Mouse (Mus musculus) heart, embryonic 14.5 days (tissue): ENCODE measurements around the gene Bptf. TPM values are rescaled to one million over a fixed set of nuclear protein-coding genes. Genes with fewer than 3 reads are reported as not detected.
"Not testable (repeated sequence)": the region's sequence is repeated elsewhere in the genome, so short reads cannot be mapped to it uniquely, and the experiment has no call there.

ENCODE experiments used
- ATAC-seq: fragments of 200-750 bp; cut with Nextera tagmentation; 2 replicates; pipeline ENCODE4 v1.8.0; 2017; ENCODE audit warnings: low read depth, moderate TSS enrichment; ENCODE audit not compliant: insufficient number of reproducible peaks, insufficient read depth, low FRiP score
- H3K27ac ChIP-seq, 2 experiments: fragments of 200-500 bp in 1 of 2; fragments of 300-500 bp in 1 of 2; sonication (generic) in 1 of 2; replicated peaks in 1 of 2; 2 replicates each; pipeline ENCODE4 v1.5.1; 2012 to 2014; ENCODE audit warnings: low read depth in 2 of 2, low read length in 2 of 2, control low read depth in 1 of 2, mild to moderate bottlenecking in 1 of 2, mixed read lengths in 1 of 2; ENCODE audit not compliant: control insufficient read depth in 1 of 2, insufficient read depth in 1 of 2
- H3K27me3 ChIP-seq: fragments of 300-500 bp; sonication (generic); 2 replicates; pipeline ENCODE4 v1.6.1; 2014; ENCODE audit warnings: mild to moderate bottlenecking, low read length, control low read depth; ENCODE audit not compliant: control insufficient read depth, insufficient read depth
- H3K36me3 ChIP-seq: fragments of 300-500 bp; sonication (generic); 2 replicates; pipeline ENCODE4 v1.6.1; 2014; ENCODE audit warnings: mild to moderate bottlenecking, control low read depth, low read length, mixed read lengths; ENCODE audit not compliant: control insufficient read depth, insufficient read depth
- H3K4me1 ChIP-seq, 2 experiments: fragments of 200-500 bp in 1 of 2; fragments of 300-500 bp in 1 of 2; sonication (generic) in 1 of 2; 2 replicates each; pipeline ENCODE4 v1.6.1; 2012 to 2014; ENCODE audit warnings: low read length in 2 of 2, control low read depth in 1 of 2, mixed read lengths in 1 of 2; ENCODE audit not compliant: control insufficient read depth in 2 of 2, insufficient read depth in 2 of 2
- H3K4me2 ChIP-seq: fragments of 300-500 bp; sonication (generic); 2 replicates; pipeline ENCODE4 v1.6.1; 2014; ENCODE audit warnings: mild to moderate bottlenecking, low read length
- H3K4me3 ChIP-seq, 2 experiments: fragments of 200-500 bp in 1 of 2; fragments of 300-500 bp in 1 of 2; sonication (generic) in 1 of 2; 2 replicates each; pipeline ENCODE4 v1.5.1; 2012 to 2014; ENCODE audit warnings: low read length in 2 of 2, mild to moderate bottlenecking in 2 of 2, control low read depth in 1 of 2, low read depth in 1 of 2, moderate library complexity in 1 of 2; ENCODE audit not compliant: control insufficient read depth in 1 of 2, insufficient read depth in 1 of 2
- H3K9ac ChIP-seq: fragments of 300-500 bp; sonication (generic); 2 replicates; pipeline ENCODE4 v1.6.1; 2014; ENCODE audit warnings: mild to moderate bottlenecking, low read length
- H3K9me3 ChIP-seq: fragments of 300-500 bp; sonication (generic); 2 replicates; pipeline ENCODE4 v1.6.1; 2016; ENCODE audit warnings: low read length, control low read depth; ENCODE audit not compliant: control insufficient read depth
- WGBS: fragments of 180-500 bp; shearing (Covaris S2); extraction: QIAGEN DNeasy Blood & Tissue Kit; methylation state at CpG from one replicate; pipeline ENCODE4 v1.1.7; 2014; 5-methylcytosine and 5-hydroxymethylcytosine counted together
- polyA plus RNA-seq: library from polyadenylated mRNA; unstranded; fragments of >200 nt; fragmentation: Nextera tagmentation; extraction: Ambion mirVana; gene quantifications from 2 replicates; pipeline ENCODE4 v1.2.1, GENCODE M21; 2014

Gene Bptf
- polyA plus RNA-seq, 1 experiment from 2014 or later, result 31.3 TPM

DNA sequence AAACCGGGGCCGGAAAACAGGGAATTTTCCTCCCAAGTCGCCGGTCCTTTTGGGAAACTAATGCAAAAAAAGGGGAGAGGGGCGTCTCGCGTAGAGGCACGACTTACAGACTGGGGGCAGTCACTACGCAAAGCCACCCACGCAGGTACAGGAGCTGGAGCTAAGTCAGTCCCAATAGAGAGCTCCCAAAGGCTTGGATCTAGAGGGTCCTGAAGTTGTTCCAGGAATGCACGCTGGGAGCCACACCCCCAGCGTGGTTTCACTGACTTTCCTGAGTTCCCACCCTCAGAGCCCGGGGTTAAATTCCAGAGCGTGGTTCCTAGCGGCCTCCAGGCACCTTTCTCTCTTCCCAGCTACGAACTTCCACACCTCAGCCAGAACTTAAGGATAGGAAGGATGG is 499 bp upstream of the Bptf start:
- Histone ChIP-seq H3K4me3 (peak overlapping the region; percentile 71 to 89), H3K4me2 (peak overlapping the region; percentile 94), H3K9me3 (no peaks in the 10 kb centered on the region), H3K4me1 (peaks cover 2 to 15% of the 10 kb centered on the region in 2 experiments; a peak in 3 of 4 replicates), H3K27me3 (no peaks in the 10 kb centered on the region), H3K36me3 (0 out of 2 replicates have a peak, but pooled peaks cover 2% of the 10 kb centered on the region), H3K27ac (peak overlapping the region; percentile 4 to 98; a peak in 1 of 4 replicates), H3K9ac (peak overlapping the region; percentile 97)
- peak; percentile 45 for ATAC-seq
- WGBS, result 1% methylated on average over 16 of the region's 16 CpGs

DNA sequence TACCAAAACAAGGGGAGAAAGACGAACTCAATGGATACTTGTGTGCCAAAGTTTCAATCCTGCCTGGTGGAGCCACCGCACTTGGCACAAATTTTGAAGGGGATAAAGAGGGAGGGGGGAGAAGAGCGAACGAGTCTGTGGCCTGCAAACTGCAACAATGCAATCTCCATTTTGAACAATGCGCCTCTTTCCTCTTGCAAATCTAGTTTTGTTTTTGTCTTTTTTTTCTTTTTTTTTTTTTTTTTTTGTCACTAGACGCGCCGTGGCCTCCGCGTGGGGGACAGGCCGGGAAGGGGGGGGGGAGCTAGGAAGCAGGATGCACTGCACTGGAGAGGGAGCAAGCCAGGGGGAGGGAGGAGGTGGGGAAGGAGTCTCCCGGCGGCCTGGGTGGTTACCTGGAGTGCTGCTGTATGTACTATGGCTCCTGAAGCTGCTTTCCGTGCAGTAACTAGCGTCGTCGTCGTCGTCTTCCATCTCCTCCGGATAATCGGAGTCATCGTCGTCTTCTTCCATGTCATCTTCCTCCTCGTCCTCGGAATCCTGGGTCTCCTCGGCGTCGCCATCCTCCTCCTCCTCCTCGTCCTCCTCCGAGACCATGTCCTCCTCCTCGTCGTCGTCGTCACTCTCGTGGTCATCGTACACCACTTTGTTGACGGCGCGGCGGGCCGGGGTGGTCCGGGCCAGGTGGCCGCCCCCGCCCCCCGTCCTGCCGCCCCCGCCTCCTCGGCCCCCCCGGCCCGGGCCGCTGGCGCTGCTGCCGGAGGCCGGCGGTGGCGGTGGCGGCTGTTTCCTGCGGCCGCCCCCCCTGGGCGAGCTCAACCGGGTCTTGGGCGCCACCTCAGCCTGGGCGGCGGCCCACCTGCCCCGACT is 813 bp downstream of the Bptf start:
- H3K9me3 ChIP-seq, result no peaks in the 10 kb centered on the region
- 0 out of 2 replicates have a peak, but pooled peaks cover 2% of the 10 kb centered on the region for H3K36me3 ChIP-seq
- peaks cover 2 to 15% of the 10 kb centered on the region in 2 experiments; a peak in 3 of 4 replicates for H3K4me1 ChIP-seq
- peak overlapping the region; percentile 95 to 98 for H3K27ac ChIP-seq
- peak overlapping the region; percentile 89 to 92 for H3K4me3 ChIP-seq
- under 1% methylated on average over 50 of the region's 65 CpGs for WGBS
- ATAC-seq, result peak; percentile 70
- peak overlapping the region; percentile 97 for H3K9ac ChIP-seq
- no peaks in the 10 kb centered on the region for H3K27me3 ChIP-seq
- H3K4me2 ChIP-seq, result peak overlapping the region; percentile 94

DNA sequence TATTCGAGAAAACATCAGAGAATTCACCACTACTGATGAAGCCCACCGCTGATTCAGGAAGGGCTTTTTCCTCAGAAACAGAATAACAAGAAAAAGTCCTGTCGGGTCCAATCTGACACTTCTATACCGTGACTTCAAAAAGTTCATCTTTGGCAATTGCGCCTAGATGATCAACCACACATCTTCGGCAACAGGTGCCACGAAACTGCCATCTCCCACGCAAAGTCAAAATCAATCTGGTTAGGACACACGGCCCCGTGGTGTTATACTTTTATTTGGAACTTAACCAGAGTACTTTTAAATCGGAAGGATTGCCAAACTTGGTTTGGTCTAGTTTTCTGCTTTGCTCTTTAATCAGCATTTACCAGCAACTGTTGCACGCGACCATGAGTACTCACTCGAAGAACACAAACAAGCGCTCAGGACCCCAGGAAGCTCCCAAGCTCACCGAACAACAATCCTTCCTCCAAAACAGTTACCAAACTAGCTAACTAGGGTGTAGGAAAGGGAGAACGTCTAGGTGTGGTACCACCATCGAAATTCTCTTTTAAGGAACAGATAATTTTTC is 1.6 kb downstream of the Bptf start:
- ATAC-seq, result no peak
- Histone ChIP-seq H3K36me3 (0 out of 2 replicates have a peak, but pooled peaks cover 2% of the 10 kb centered on the region), H3K4me1 (peaks cover 2 to 15% of the 10 kb centered on the region in 2 experiments; a peak in 3 of 4 replicates), H3K4me3 (peak overlapping the region; percentile 89 to 92), H3K4me2 (peak overlapping the region; percentile 94), H3K9me3 (no peaks in the 10 kb centered on the region), H3K27ac (peak overlapping the region in 1 of 2 experiments; percentile 98; a peak in 2 of 4 replicates), H3K9ac (peak overlapping the region; percentile 97), H3K27me3 (no peaks in the 10 kb centered on the region)
- 2% methylated on average over 18 of the region's 18 CpGs for WGBS

DNA sequence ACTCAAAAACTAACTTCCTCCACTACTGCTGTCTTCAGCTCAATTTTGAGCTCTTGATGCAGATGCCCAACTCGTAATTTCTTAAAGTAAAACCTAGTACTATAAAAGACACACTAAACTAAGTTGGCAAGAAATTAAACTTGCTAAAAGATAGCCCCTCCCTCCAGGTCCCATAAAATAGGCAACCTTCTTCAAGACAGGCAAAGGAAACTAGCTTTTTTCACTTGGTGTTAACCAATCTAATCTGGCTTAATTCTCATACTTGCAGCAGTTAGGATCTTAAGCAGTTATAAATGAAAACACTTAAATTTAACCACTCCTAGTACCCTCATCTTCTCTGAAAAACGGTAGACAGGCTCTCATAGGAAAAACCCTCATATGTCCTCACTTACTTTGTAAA is 2.3 kb downstream of the Bptf start:
- 0 out of 2 replicates have a peak, but pooled peaks cover 2% of the 10 kb centered on the region for H3K36me3 ChIP-seq
- ATAC-seq, result no peak
- H3K9me3 ChIP-seq, result no peaks in the 10 kb centered on the region
- H3K4me1 ChIP-seq, result peaks cover 5 to 20% of the 10 kb centered on the region in 2 experiments
- H3K27ac ChIP-seq, result no peak overlapping the region
- H3K4me2 ChIP-seq, result peak overlapping the region; percentile 94
- H3K9ac ChIP-seq, result peak overlapping the region; percentile 97
- peak overlapping the region in 1 of 2 experiments; percentile 89; a peak in 2 of 4 replicates for H3K4me3 ChIP-seq
- H3K27me3 ChIP-seq, result no peaks in the 10 kb centered on the region
- WGBS, result 27% methylated on average over 2 of the region's 2 CpGs

DNA sequence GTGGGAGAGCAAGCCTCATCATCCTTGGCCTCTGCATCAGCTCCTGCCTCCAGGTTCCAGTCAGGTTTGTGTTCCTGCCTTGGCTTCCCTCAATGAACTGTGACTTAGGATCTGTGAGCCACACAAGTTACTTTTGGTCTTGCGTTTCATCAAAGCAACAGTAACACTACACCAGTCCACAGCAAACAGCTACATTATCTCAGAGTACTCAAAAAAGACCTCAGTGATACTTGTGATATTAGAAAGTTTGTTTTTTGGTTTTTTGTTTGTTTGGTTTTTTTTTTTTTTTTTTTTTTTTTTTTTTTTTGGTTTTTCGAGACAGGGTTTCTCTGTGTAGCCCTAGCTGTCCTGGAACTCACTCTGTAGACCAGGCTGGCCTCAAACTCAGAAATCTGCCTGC is 5.2 kb downstream of the Bptf start:
- 96% methylated on average over 1 of the region's 2 CpGs for WGBS
- ATAC-seq, H3K27ac ChIP-seq: not testable (repeated sequence)

DNA sequence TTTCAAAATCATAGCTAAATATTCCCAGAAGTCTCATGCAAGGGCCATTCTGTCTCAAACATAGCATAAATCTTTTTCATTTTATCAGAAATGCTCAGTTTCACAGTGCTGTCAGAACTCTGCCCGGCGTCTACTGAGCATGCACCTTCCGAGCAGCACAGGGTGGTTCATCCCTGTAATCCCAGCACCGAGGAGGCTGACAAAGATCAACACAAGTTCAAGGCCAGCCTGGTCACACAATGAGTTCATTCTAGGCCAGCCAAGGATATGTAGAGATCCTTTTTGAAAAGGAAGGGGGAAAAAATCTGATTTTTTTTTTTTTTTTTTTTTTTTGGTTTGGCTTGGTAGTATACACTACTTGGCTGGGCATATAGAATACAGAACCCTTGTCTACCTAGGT is 6.9 kb downstream of the Bptf start:
- Histone ChIP-seq H3K36me3 (0 out of 2 replicates have a peak, but pooled peaks cover 2% of the 10 kb centered on the region), H3K27me3 (no peaks in the 10 kb centered on the region), H3K4me1 (peaks cover 8 to 28% of the 10 kb centered on the region in 2 experiments), H3K9me3 (no peaks in the 10 kb centered on the region), H3K4me2 (no peak overlapping the region), H3K9ac (no peak overlapping the region), H3K27ac (no peak overlapping the region), H3K4me3 (no peak overlapping the region)
- 78% methylated on average over 4 of the region's 4 CpGs for WGBS
- no peak for ATAC-seq

More for the DNA sequence above, 5.2 kb downstream of the Bptf start:
- not testable (repeated sequence) for H3K4me3 ChIP-seq, H3K9me3 ChIP-seq, H3K27me3 ChIP-seq, H3K4me2 ChIP-seq, H3K9ac ChIP-seq, H3K36me3 ChIP-seq
- H3K4me1 ChIP-seq, result peaks cover 8 to 28% of the 10 kb centered on the region in 2 experiments

DNA sequence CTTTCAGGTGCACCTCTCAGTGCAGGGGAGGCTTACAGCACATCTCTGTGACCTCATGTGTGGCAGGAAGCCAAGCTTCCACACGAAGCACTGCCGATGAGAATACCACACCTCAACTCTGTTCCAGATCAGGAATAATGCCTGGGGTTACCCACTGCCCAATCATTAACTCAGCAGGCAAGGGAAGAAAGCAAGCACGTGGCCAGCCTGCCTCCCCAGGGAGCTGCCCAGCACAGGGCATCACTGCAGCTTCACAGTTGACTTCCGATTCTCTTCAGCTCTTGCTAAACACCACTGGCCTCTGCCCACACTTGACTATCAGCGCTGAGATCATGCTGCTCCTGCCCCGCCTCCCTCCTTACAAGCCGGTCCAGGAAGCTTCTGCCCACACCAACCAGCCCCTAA is 7.6 kb downstream of the Bptf start:
- Histone ChIP-seq H3K9me3 (no peaks in the 10 kb centered on the region), H3K4me3 (no peak overlapping the region), H3K27me3 (no peaks in the 10 kb centered on the region), H3K27ac (peak overlapping the region; percentile 3 to 12; a peak in 1 of 4 replicates), H3K4me2 (peak overlapping the region; percentile 14; the same call in 1 of the 2 replicates), H3K4me1 (peaks cover 8 to 21% of the 10 kb centered on the region in 2 experiments), H3K36me3 (0 out of 2 replicates have a peak, but pooled peaks cover 2% of the 10 kb centered on the region), H3K9ac (no peak overlapping the region)
- WGBS, result 14% methylated on average over 7 of the region's 7 CpGs
- peak; percentile 32; the same call in 1 of the 2 replicates for ATAC-seq
